In the genomic region with DNA sequence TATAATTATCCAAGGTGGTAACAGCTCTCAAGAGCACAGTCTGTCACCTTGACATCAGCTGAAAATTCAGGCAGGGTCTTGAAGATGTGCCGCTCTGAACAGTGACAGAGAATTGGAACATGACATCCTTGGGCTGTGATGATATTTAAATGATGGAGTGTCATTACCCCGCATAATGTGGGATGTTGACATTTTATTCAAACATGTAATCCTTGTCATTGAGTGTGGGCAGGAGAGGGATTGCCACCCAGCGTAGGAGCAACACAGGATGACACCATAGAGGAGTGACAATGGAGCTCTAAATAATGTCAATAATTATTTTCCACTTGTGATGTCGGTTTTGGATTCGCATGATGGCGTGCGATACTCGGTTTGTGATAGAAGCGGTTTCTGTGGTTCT, we compare ENCODE assay signal across 15 mouse cellular contexts.
"Had no signal": no experiment of that assay in that cellular context is flagged by ENCODE, and none has a peak within 500 bp of the region (broad histone marks: within the 10 kb centered on the region; RNA-seq: fewer than 3 reads in every experiment).

No protein-coding gene starts in this region.

- DNase-seq: kidney, adult 8-10 months; kidney, postnatal 25 days; lung, postnatal 14 days; right cerebral cortex, postnatal 4 days; spleen, adult 18-20 months; thymus, postnatal 36 days had no signal

- H3K9me3 ChIP-seq: limb, embryonic 10.5 days; liver, embryonic 15.5 days; lung, embryonic 15.5 days; midbrain, embryonic 15.5 days had no signal

- ATAC-seq: intestine, postnatal 0 days; midbrain, embryonic 15.5 days had no signal

- H3K4me1 ChIP-seq: liver, embryonic 15.5 days; megakaryocyte, embryonic 14.5 days; midbrain, embryonic 15.5 days had no signal

- H3K36me3 ChIP-seq: limb, embryonic 10.5 days; liver, embryonic 15.5 days; lung, embryonic 15.5 days; midbrain, embryonic 15.5 days had no signal

- H3K27ac ChIP-seq: left cerebral cortex, adult 2 months; limb, embryonic 10.5 days; lung, embryonic 15.5 days; macrophage; midbrain, embryonic 15.5 days had no signal

- H3K9ac ChIP-seq: liver, embryonic 15.5 days; lung, embryonic 15.5 days; midbrain, embryonic 15.5 days had no signal

- H3K4me2 ChIP-seq: liver, embryonic 15.5 days; lung, embryonic 15.5 days; midbrain, embryonic 11.5 days; midbrain, embryonic 15.5 days had no signal

- H3K4me3 ChIP-seq: left cerebral cortex, adult 2 months; limb, embryonic 10.5 days; liver, embryonic 15.5 days; lung, embryonic 15.5 days; megakaryocyte, embryonic 14.5 days; midbrain, embryonic 15.5 days had no signal

- H3K27me3 ChIP-seq: liver, embryonic 15.5 days; lung, embryonic 15.5 days; megakaryocyte, embryonic 14.5 days; midbrain, embryonic 15.5 days had no signal
